Mouse (Mus musculus) lung, adult 2 months (tissue): Measurements from ENCODE around the gene Myo19. TPM values are rescaled to one million over a fixed set of nuclear protein-coding genes. Genes with fewer than 3 reads are reported as not detected.

Experiments
- DNase-seq: peaks from one replicate; pipeline ENCODE4 v3.0.0; 2022
- H3K4me1 ChIP-seq: fragments of 200-500 bp; 2 replicates; pipeline ENCODE4 v1.6.1; 2011; ENCODE audit warnings: low read length; ENCODE audit not compliant: control insufficient read depth, insufficient read depth
- H3K4me3 ChIP-seq: fragments of 200-500 bp; replicated peaks from 2 replicates; pipeline ENCODE3; 2011; ENCODE audit warnings: low read depth, mild to moderate bottlenecking, control low read depth, low read length; ENCODE audit errors: extremely low read depth
- CTCF ChIP-seq: fragments of 200-500 bp; IDR thresholded peaks from 2 replicates; pipeline ENCODE4 v1.5.1; 2011; ENCODE audit warnings: mild to moderate bottlenecking, low read length, control low read depth; ENCODE audit not compliant: insufficient read depth
- POLR2A ChIP-seq: fragments of 200-500 bp; IDR thresholded peaks from 2 replicates; pipeline ENCODE4 v1.6.1; 2011; ENCODE audit warnings: low read depth, mild to moderate bottlenecking, control low read depth, low read length, borderline replicate concordance; ENCODE audit errors: extremely low read depth
- WGBS: fragments of 180-500 bp; shearing (Covaris S2); methylation state at CpG from one replicate; pipeline ENCODE4 v1.1.7; 2018; 5-methylcytosine and 5-hydroxymethylcytosine counted together
- polyA plus RNA-seq: library from polyadenylated mRNA; depleted of rRNA; stranded (reverse); fragments of >200 nt; gene quantifications from 2 replicates; pipeline ENCODE4 v1.2.3, GENCODE M21; 2012; rRNA removed

Gene Myo19
- polyA plus RNA-seq, 1 experiment: 8.0 TPM

DNA sequence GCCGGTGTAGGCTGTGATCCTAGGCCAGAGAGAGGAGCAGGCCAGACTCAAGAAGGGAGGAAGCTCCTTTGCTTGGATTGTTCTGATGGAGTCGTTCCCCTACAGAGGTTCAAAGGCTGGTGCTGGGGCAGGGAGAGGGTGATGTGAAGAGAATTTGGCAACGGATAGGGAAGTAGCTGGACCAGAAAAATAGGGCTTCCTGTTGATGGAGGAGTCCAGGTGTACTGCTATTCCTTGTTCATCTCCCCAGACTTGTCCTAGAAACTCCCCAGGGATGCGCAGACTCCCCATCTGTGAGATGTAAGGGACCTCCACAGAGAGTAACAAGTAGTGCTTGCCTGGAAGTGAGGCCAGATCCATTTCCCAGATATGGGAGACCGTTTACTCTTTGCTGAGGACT is 76.5 kb downstream of the Myo19 start:
- no peak for DNase-seq
- Histone ChIP-seq H3K4me1 (peaks cover 8% of the 10 kb centered on the region; the same call in 1 of the 2 replicates), H3K4me3 (no peak overlapping the region)
- WGBS: 30% methylated on average over 5 of the region's 5 CpGs
- TF ChIP-seq CTCF: no peak
- TF ChIP-seq POLR2A: no peak

DNA sequence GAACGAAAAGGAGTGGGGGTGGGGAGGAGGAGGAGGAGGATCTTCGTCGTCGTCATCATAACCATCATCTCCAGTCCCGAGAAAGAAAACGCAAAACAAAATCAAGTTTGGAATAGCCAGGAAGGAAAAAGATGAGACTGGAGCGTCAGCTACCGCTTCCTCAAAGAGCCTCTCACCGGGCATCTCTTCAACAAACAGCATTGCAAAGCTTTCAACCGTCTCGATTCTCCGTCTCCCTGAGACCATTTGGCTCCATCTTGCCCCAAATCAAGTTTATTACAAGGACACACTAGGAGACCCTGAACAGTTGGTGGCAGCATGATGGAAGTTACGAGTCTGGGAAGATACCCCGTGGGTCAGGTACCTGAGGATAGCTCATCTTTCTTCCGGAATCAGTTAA is 77.2 kb downstream of the Myo19 start:
- Histone ChIP-seq H3K4me1 (peaks cover 8% of the 10 kb centered on the region; the same call in 1 of the 2 replicates), H3K4me3 (peak overlapping the region; percentile 56)
- no peak for DNase-seq
- TF ChIP-seq POLR2A: no peak
- no peak for TF ChIP-seq CTCF
- 7% methylated on average over 15 of the region's 15 CpGs for WGBS

DNA sequence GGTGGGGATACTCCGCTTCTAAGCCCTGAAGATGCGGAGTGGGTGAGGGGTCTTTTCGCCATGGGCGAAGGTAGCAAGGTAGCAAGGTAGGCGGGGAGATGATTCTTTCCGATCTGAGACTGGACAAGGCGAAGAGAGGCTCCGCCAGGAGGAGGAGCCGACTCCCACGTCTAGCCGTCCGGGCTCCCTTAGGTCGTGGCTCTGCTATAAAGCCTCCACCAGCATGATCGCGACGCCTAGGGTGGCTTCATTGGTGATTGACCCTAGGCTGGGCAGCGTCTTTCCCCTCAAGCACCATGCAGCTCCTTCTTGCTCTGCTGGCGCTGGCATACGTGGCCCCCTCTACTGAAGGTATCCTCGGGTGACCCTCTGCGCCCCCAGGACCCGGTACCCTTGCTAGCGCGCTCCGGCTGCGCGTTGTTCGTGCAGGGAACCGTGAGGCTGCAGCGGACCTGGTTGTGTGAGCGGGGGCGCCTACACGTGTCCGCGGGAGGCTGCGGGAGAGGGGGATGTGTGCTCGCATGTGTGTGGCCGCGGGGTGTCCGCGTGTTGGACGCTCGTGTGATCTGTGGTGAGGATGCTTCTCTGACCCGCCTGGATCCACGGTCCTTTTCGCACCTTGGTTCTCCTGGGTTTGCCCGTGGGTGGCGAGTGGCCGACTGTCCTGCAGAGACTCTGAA is 77.8 kb downstream of the Myo19 start, which contains the start of gene Car4:
TSS of gene Car4 (plus strand) at position 196 of the 680 bp plus-strand sequence.
- TF ChIP-seq CTCF (no peak), POLR2A (peak; percentile 93; the same call in 1 of the 2 replicates)
- Histone ChIP-seq H3K4me1 (peaks cover 8% of the 10 kb centered on the region; the same call in 1 of the 2 replicates), H3K4me3 (peak within 1 kb of the TSS; percentile 56)
- 3% methylated on average over 49 of the region's 49 CpGs for WGBS
- DNase-seq: peak; percentile 31

DNA sequence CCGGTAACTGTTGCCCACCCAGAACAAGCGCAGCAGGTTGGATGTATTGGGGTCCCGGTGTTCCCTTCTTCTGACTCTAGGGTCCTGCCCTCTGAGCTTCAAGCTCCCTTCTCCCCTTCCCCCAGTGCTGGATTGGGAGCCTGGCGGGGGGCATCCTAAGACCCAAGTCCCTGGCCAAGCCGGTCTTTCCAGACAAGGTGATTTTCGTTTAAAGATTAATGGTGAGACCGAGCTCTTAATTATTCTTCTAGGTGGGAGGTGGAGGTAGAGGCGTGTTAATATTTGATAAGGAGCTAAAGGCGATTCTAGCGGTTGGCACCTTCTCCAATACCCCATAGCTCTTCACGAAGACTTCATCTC is 78.3 kb downstream of the Myo19 start:
- TF ChIP-seq POLR2A (no peak), CTCF (no peak)
- no peak for DNase-seq
- H3K4me3 ChIP-seq: peak overlapping the region; percentile 51
- peaks cover 8% of the 10 kb centered on the region; the same call in 1 of the 2 replicates for H3K4me1 ChIP-seq
- WGBS: 17% methylated on average over 11 of the region's 11 CpGs

DNA sequence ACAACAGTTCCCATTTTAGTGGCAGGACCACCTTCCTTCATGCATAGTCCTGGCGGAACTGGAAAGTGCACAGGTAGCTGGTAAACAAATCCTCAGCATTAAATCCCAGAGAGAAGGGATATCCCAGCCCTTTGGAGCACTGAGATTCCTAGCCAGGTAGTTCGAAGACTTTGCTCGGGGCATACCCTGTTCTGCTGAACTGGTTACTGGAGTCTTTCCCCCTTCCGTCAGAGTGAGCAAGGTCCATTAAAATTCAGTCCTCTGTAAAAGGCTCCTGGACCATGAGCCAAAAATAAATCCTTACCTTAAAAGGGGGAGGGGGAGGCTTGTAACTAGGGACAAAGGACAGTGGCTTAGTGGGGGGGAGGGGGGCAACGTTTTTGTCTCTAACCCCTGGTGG is 79.2 kb downstream of the Myo19 start:
- DNase-seq: no peak
- H3K4me3 ChIP-seq: peak overlapping the region; percentile 53
- peaks cover 8% of the 10 kb centered on the region; the same call in 1 of the 2 replicates for H3K4me1 ChIP-seq
- TF ChIP-seq POLR2A (no peak), CTCF (no peak)
- WGBS: 48% methylated on average over 5 of the region's 5 CpGs

DNA sequence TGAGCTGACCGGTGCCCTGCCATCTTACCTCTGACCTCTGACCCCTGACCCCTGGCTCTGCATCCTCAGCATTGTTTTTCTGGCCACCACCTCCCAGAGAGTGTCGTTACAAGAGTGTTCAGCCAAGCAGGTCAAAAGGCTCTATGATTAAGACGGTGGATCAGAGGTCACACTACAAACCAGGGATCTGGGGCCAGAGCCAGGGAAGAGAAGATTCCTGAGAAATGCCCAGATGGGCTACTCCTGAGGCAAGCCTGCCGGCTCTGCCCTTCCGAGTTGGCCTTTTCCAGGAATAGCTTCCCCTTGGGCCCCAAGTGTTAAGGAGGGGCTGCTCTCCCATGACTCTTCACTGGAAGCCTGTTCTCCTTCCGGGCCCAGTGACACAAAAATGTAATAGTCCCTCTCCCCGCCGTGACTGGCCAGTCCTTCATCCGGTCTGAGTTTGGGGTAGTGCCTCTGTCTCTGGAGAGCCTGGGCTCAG is 79.8 kb downstream of the Myo19 start:
- Histone ChIP-seq H3K4me3 (peak overlapping the region; percentile 19), H3K4me1 (peaks cover 8% of the 10 kb centered on the region; the same call in 1 of the 2 replicates)
- peak; percentile 24; the same call in 1 of the 2 replicates for TF ChIP-seq POLR2A
- no peak for TF ChIP-seq CTCF
- 5% methylated on average over 9 of the region's 9 CpGs for WGBS
- no peak for DNase-seq

DNA sequence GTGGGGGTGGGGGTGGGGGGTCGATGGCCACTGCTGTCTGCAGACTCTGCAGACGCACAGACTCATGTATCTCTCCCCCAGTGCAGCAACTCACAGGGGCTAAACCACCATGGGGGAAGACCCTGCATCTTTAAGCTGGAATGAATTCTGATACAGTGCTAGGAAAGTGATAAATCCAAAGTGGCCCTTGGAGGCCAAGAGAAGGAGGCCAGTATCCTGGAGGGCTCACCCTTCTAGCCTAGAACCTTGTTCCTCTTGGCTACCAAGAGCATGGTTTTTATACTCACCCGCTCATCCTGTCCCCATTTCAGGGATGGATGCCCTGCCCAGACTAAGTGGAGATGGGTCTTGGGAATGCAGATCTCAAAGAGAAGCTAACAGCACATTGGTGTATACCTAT is 80.3 kb downstream of the Myo19 start:
- no peak for DNase-seq

DNA sequence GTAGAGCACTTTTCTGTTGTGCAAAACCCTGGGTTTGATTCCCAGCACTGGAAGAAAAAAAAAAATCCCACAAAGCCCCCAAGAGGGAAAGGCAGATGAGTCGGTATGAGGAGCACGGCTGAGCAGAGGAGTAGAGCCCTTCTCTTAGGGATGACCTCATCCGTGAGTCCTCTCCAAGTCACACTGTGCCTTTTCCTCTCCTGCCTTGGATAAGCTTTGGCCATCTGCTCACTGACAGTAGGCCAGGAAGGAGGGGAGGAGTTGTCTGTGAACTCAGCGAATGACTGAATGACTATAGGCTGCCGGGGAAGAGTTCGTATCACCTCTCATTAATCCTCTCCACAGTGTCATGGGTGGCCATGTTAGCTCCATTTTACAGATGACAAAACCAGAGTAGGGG is 80.8 kb downstream of the Myo19 start:
- TF ChIP-seq POLR2A: peak; percentile 30; the same call in 1 of the 2 replicates
- no peak for TF ChIP-seq CTCF
- 48% methylated on average over 6 of the region's 6 CpGs for WGBS
- peaks cover 8% of the 10 kb centered on the region; the same call in 1 of the 2 replicates for H3K4me1 ChIP-seq
- DNase-seq: no peak
- no peak overlapping the region for H3K4me3 ChIP-seq

More for the DNA sequence above, 80.3 kb downstream of the Myo19 start:
- TF ChIP-seq CTCF: no peak
- no peak for TF ChIP-seq POLR2A
- H3K4me1 ChIP-seq: peaks cover 8% of the 10 kb centered on the region; the same call in 1 of the 2 replicates
- H3K4me3 ChIP-seq: no peak overlapping the region
- 44% methylated on average over 3 of the region's 3 CpGs for WGBS

Other genes starting within 250 kb of the Myo19 start
- gene Mrm1, start 60.6 kb upstream of the Myo19 start, polyA plus RNA-seq: 7.2 and 8.7 TPM in 2 replicates
- gene Dhrs11, start 51.2 kb upstream of the Myo19 start, polyA plus RNA-seq: 19.5 and 21.3 TPM in 2 replicates
- 28.1 and 42.2 TPM in 2 replicates for gene Ggnbp2, start 9.3 kb upstream of the Myo19 start, polyA plus RNA-seq
- 1.1 and 2.3 TPM in 2 replicates for gene Pigw, start 137 bp downstream of the Myo19 start, polyA plus RNA-seq
- 6.5 and 7.7 TPM in 2 replicates for gene Znhit3, start 36.2 kb downstream of the Myo19 start, polyA plus RNA-seq
- 143 and 190 TPM in 2 replicates for gene Car4, start 77.6 kb downstream of the Myo19 start, polyA plus RNA-seq